Mouse (Mus musculus) spleen, adult 2 months (tissue): Measurements from ENCODE around the gene Cd40.

Source experiments
- CTCF ChIP-seq: fragments of 200-500 bp; IDR thresholded peaks from 2 replicates; pipeline ENCODE4 v1.5.1; 2011; ENCODE audit warnings: mild to moderate bottlenecking, inconsistent platforms; ENCODE audit not compliant: insufficient read depth, insufficient read length, insufficient replicate concordance; ENCODE audit errors: extremely low read depth
- POLR2A ChIP-seq: fragments of 200-500 bp; IDR thresholded peaks from 2 replicates; pipeline ENCODE4 v1.6.1; 2011; ENCODE audit warnings: low read depth, low read length, inconsistent platforms

GRCm38 (mm10) chr2:165073381-165073781, 18.0 kb downstream of the Cd40 start:
- no peak for TF ChIP-seq CTCF
- no peak for TF ChIP-seq POLR2A
